Mouse (Mus musculus) embryonic facial prominence, embryonic 12.5 days (tissue): ENCODE data around the gene Fem1b. TPM values are rescaled to one million over a fixed set of nuclear protein-coding genes. Genes with fewer than 3 reads are reported as not detected.
"Not testable (repeated sequence)": the region's sequence is repeated elsewhere in the genome, so short reads cannot be mapped to it uniquely, and the experiment has no call there.

ENCODE experiments used
- ATAC-seq: fragments of 200-750 bp; cut with Nextera tagmentation; 2 replicates; pipeline ENCODE4 v1.8.0; 2017; ENCODE audit not compliant: insufficient number of reproducible peaks, insufficient read depth, low FRiP score, low TSS enrichment
- H3K27ac ChIP-seq: fragments of 300-500 bp; sonication (generic); 2 replicates; pipeline ENCODE4 v1.5.1; 2016; ENCODE audit warnings: mild to moderate bottlenecking
- H3K27me3 ChIP-seq: fragments of 300-500 bp; sonication (generic); 2 replicates; pipeline ENCODE4 v1.6.1; 2016; ENCODE audit warnings: mild to moderate bottlenecking, moderate library complexity
- H3K36me3 ChIP-seq: fragments of 300-500 bp; sonication (generic); 2 replicates; pipeline ENCODE4 v1.6.1; 2016; ENCODE audit warnings: mild to moderate bottlenecking
- H3K4me1 ChIP-seq: fragments of 300-500 bp; sonication (generic); 2 replicates; pipeline ENCODE4 v1.6.1; 2016
- H3K4me2 ChIP-seq: fragments of 300-500 bp; sonication (generic); replicated peaks from 2 replicates; pipeline ENCODE4 v1.6.1; 2016; ENCODE audit warnings: mild to moderate bottlenecking, moderate library complexity
- H3K4me3 ChIP-seq: fragments of 300-500 bp; sonication (generic); 2 replicates; pipeline ENCODE4 v1.5.1; 2016; ENCODE audit warnings: mild to moderate bottlenecking
- H3K9ac ChIP-seq: fragments of 300-500 bp; sonication (generic); 2 replicates; pipeline ENCODE4 v1.6.1; 2016; ENCODE audit warnings: mild to moderate bottlenecking, moderate library complexity
- H3K9me3 ChIP-seq: fragments of 300-500 bp; sonication (generic); 2 replicates; pipeline ENCODE4 v1.6.1; 2016; ENCODE audit warnings: mild to moderate bottlenecking, moderate library complexity
- WGBS: fragments of 180-500 bp; shearing (Covaris S2); methylation state at CpG from one replicate; pipeline ENCODE4 v1.1.7; 2016; 5-methylcytosine and 5-hydroxymethylcytosine counted together
- polyA plus RNA-seq: library from polyadenylated mRNA; unstranded; fragments of >200 nt; fragmentation: Nextera tagmentation; extraction: Ambion mirVana; gene quantifications from 2 replicates; pipeline ENCODE4 v1.2.1, GENCODE M21; 2016

Fem1b gene
- polyA plus RNA-seq, 1 experiment from 2014 or later, result 30.6 TPM

DNA sequence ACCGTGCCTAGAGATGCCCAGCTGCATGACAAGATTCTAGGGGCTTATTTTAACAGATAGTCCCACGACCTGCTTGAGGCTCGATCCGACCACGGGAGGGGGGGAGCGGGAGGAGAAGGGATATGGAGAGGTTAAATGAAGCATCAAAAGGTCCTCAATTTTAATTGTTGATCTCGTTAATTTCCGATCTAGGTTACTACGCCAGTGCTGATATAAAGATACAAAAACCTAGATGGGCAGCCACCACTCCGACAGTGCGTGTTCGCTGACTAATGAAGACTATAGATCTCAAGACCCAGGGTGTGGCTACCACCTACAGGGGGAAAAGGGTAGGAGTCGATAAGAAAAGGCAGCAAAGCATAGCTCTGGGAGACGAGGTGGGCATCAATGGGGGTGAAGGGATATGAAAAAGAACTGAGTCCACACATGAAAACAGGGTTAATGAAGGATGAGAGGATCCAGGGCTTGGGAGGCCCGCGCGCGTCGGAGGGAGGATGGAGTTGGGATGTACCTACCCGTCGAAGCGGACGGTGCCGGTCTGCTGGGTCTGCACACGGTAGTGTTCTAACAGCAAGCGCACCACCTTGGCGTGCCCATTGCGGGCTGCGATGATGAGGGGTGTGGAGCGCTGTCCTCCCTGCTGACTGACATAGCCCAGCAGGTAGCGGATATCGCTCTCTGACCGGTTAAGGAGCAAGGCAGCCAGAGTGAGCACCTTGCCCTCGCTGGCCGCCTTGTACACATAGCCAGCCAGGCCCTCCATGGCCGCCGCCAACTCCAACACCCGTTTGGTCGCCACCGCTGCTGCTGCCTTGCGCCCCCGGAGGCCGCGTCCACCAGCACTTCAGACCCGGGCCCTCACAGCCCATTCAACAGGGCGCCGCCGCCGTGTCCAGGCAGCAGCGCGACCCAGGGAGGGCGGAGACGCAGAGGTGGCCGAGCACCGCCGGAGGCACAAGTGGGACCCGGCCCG, 905 bp downstream of the Fem1b start:
- peaks cover 16% of the 10 kb centered on the region for H3K4me1 ChIP-seq
- H3K27ac ChIP-seq, result peak overlapping the region; percentile 96
- peak; percentile 69 for ATAC-seq
- peak overlapping the region; percentile 95 for H3K9ac ChIP-seq
- H3K4me3 ChIP-seq, result peak overlapping the region; percentile 99
- no peaks in the 10 kb centered on the region for H3K36me3 ChIP-seq
- no peaks in the 10 kb centered on the region for H3K9me3 ChIP-seq
- H3K27me3 ChIP-seq, result no peaks in the 10 kb centered on the region
- H3K4me2 ChIP-seq, result peak overlapping the region; percentile 94
- under 1% methylated on average over 58 of the region's 58 CpGs for WGBS

DNA sequence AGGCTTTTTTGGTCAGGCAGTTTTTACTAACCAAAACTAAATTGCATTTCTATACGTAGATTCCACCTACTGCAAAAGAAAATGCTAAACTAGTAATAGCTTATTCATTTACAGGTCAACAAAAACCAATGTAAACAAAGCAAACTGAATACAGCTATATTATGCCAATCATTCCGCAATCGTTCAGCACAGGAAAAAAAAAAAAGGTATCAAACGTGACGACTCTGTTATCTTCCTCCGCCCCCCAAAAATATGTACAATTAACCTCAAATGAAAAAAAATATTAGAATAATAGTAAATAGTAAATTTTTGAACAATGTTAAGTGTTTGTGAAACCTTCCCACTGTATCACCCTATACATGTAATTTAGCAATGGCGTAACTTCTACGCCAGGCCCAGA, 1.6 kb downstream of the Fem1b start:
- WGBS, result 20% methylated on average over 8 of the region's 8 CpGs
- H3K4me2 ChIP-seq, result peak overlapping the region; percentile 94
- no peaks in the 10 kb centered on the region for H3K36me3 ChIP-seq
- H3K27ac ChIP-seq, result no peak overlapping the region
- H3K27me3 ChIP-seq, result no peaks in the 10 kb centered on the region
- peaks cover 16% of the 10 kb centered on the region for H3K4me1 ChIP-seq
- ATAC-seq, result no peak
- peak overlapping the region; percentile 95 for H3K9ac ChIP-seq
- H3K4me3 ChIP-seq, result peak overlapping the region; percentile 99
- no peaks in the 10 kb centered on the region for H3K9me3 ChIP-seq

DNA sequence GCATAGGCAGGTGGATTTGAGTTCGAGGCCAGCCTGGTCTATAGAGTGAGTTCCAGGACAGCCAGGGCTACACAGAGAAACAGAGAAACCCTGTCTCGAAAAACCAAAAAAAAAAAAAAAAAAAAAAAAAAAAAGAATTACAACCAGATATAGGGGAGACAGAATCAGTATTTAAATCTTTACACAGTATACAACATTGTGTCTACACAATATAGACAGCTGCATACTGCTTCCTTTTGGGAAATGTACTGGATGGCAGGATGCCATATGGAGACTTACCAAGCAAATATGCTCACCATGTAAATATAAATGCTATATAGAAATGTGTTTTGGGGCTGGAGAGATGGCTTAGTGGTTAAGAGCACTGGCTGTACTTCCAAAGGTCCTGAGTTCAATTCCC, 12.5 kb downstream of the Fem1b start:
- H3K36me3 ChIP-seq, result peaks cover 36% of the 10 kb centered on the region
- H3K27ac ChIP-seq, H3K9ac ChIP-seq, H3K4me2 ChIP-seq, ATAC-seq, H3K27me3 ChIP-seq, H3K4me1 ChIP-seq, H3K4me3 ChIP-seq, H3K9me3 ChIP-seq: not testable (repeated sequence)
- WGBS, result 87% methylated on average over 2 of the region's 2 CpGs

DNA sequence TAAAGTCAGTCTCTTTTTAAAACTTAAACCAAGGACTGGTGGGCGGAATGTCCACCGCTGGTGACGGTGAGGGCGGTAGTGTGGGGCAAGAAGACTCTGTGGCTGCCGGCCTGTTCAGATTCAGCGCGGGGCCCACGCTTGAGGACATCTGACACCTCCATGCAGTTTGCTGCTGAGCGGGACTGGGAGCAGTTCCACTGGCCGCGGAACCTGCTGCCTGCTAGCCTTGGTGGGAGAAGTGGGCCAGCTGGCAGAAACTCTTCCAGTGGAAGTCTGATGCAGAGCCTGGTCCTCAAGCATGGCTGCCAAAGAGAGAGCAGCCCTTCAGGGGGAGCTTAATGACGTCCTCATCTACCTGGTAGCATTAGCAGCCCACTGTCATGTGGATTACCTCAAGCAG, 21.9 kb downstream of the Fem1b start:
- H3K27me3 ChIP-seq, result no peaks in the 10 kb centered on the region
- no peak overlapping the region for H3K4me3 ChIP-seq
- 0 out of 2 replicates have a peak, but pooled peaks cover 13% of the 10 kb centered on the region for H3K36me3 ChIP-seq
- H3K9ac ChIP-seq, result no peak overlapping the region
- no peak for ATAC-seq
- H3K4me2 ChIP-seq, result no peak overlapping the region
- 92% methylated on average over 12 of the region's 12 CpGs for WGBS
- H3K27ac ChIP-seq, result no peak overlapping the region
- no peaks in the 10 kb centered on the region for H3K4me1 ChIP-seq
- no peaks in the 10 kb centered on the region for H3K9me3 ChIP-seq

DNA sequence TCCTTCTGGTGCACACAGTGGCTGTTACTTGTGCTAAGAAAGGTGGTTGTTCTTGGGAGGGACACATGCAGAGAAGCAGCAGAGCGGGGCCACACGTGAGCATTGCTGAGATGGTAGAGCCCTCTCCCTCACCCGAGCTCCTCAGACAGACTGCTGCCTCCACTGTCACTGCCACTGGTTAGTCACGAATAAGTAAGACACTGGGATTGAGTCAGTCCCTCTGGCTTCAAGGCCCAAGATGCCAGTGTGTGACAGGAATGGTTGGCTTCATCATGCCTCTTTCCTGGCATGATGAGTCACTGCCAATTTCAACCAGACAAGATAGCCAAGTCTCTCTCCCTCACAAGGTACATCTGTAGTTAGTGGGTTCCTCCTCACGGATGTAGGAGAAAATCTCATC, 25.0 kb downstream of the Fem1b start:
- no peak overlapping the region for H3K4me2 ChIP-seq
- WGBS, result 74% methylated on average over 5 of the region's 5 CpGs
- H3K4me1 ChIP-seq, result peaks cover 8% of the 10 kb centered on the region; the same call in 1 of the 2 replicates
- ATAC-seq, result no peak
- H3K27me3 ChIP-seq, result no peaks in the 10 kb centered on the region
- H3K27ac ChIP-seq, result no peak overlapping the region
- no peaks in the 10 kb centered on the region for H3K36me3 ChIP-seq
- no peaks in the 10 kb centered on the region for H3K9me3 ChIP-seq
- no peak overlapping the region for H3K4me3 ChIP-seq
- no peak overlapping the region for H3K9ac ChIP-seq

DNA sequence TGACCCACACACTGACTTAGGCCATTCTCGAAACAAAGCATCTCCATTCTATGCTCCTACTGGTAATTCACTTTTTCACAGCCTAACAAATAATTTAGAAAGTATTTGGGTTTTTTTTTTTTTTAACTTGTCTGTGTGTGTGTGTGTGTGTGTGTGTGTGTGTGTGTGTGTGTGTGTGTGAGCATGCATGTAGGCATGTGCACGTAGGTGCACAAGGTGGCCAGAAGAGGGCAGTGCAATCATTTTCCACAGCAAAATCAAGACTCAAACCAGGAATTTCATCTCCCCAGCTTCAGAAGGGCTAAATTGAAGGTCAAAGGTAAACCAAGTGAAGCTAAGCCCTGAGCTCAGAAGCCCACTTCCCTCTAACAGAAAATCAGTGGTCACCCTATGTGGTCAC, 27.5 kb downstream of the Fem1b start:
- H3K4me1 ChIP-seq, result peaks cover 8% of the 10 kb centered on the region; the same call in 1 of the 2 replicates
- H3K27me3 ChIP-seq, result no peaks in the 10 kb centered on the region
- no peak overlapping the region for H3K27ac ChIP-seq
- no peak overlapping the region for H3K9ac ChIP-seq
- H3K4me3 ChIP-seq, result no peak overlapping the region
- ATAC-seq, result no peak
- H3K36me3 ChIP-seq, result no peaks in the 10 kb centered on the region
- 93% methylated on average over 2 of the region's 2 CpGs for WGBS
- H3K9me3 ChIP-seq, result no peaks in the 10 kb centered on the region
- H3K4me2 ChIP-seq, result no peak overlapping the region

DNA sequence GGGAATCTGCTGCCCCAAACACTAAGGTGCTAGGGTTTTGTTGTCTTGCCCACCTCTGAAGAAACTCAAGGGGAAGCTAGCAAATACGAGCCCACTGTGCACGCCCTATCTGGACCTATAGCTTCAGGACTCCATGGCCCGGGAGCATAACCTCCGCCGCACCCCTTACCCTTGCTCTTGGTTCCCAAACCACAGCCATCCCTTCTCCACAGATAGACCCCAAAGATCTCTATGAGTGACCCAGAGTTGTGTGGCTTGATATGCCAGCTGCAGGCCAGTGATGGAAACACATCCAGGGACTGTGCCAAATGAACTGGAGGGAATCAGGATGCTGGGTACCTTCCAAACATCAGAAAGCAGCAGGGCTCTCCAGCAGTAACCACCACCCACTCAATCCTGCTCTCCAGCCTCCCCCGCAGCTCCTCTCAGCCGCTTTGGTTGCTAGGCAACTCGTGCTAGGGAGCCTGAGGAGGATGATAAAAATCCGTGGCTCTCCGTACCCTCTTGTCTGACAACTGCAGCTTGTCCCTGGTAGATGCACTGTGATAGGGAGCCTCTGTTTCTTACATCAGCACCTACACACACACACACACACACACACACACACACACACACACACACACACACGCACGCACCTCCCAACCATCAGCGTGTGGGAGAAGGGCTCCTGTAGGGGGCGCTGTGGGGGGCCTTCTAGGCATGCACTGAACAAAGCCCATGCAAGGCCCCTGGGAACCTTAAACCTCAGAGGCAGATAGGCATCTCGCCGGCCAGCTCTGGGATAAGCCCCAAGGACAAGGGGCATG, 28.6 kb downstream of the Fem1b start:
- Histone ChIP-seq H3K27ac (no peak overlapping the region), H3K9me3 (no peaks in the 10 kb centered on the region), H3K4me3 (no peak overlapping the region), H3K27me3 (no peaks in the 10 kb centered on the region), H3K9ac (no peak overlapping the region), H3K4me1 (peaks cover 8% of the 10 kb centered on the region; the same call in 1 of the 2 replicates), H3K4me2 (no peak overlapping the region), H3K36me3 (no peaks in the 10 kb centered on the region)
- ATAC-seq, result no peak
- 39% methylated on average over 16 of the region's 16 CpGs for WGBS

DNA sequence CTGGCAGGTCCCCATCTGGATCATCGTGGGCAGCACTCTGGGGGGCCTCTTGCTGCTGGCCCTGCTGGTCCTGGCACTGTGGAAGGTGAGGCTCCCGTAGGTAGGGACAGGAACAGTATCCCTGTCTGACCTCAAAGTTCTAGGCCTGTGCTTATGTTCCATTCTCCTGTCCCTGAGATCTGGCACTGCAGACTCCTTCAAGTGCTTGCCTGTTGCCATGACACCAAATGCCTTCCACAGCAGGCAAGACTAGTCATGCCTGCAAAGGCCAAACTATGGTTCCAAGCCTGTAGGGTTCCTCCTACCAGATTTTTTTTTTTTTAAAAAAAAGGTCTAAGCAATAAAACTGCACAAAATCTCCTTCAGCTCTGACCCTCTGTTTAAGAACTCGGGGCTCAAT, 29.8 kb downstream of the Fem1b start:
- no peak overlapping the region for H3K27ac ChIP-seq
- no peaks in the 10 kb centered on the region for H3K27me3 ChIP-seq
- H3K4me1 ChIP-seq, result peaks cover 8% of the 10 kb centered on the region; the same call in 1 of the 2 replicates
- no peak overlapping the region for H3K4me3 ChIP-seq
- no peaks in the 10 kb centered on the region for H3K36me3 ChIP-seq
- H3K9me3 ChIP-seq, result no peaks in the 10 kb centered on the region
- no peak overlapping the region for H3K9ac ChIP-seq
- WGBS, result 67% methylated on average over 3 of the region's 3 CpGs
- ATAC-seq, result no peak
- H3K4me2 ChIP-seq, result no peak overlapping the region

DNA sequence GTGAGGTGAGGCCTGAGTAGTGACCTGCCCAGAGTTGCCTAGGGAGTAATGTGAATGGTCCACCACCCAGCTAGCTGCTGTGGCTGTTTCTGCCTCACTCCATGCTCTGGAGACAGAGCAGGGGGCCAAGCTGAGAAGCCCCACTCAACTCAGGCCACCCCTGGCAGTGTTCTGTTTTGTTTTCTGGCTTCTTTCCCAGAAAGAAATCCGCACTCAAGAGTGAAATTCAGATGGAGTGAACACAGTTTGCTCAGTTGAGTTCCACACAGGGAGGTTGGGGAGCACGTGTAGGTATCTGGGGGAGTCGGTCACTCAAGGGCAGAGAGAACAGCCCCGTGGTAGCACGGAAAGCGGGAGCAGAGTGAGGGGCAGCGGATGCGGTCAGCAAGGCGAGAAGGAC, 33.0 kb downstream of the Fem1b start:
- Histone ChIP-seq H3K4me3 (no peak overlapping the region), H3K27me3 (no peaks in the 10 kb centered on the region), H3K9ac (no peak overlapping the region), H3K4me1 (peaks cover 8% of the 10 kb centered on the region; the same call in 1 of the 2 replicates), H3K9me3 (no peaks in the 10 kb centered on the region), H3K36me3 (no peaks in the 10 kb centered on the region), H3K27ac (no peak overlapping the region), H3K4me2 (no peak overlapping the region)
- WGBS, result 89% methylated on average over 9 of the region's 9 CpGs
- ATAC-seq, result no peak

DNA sequence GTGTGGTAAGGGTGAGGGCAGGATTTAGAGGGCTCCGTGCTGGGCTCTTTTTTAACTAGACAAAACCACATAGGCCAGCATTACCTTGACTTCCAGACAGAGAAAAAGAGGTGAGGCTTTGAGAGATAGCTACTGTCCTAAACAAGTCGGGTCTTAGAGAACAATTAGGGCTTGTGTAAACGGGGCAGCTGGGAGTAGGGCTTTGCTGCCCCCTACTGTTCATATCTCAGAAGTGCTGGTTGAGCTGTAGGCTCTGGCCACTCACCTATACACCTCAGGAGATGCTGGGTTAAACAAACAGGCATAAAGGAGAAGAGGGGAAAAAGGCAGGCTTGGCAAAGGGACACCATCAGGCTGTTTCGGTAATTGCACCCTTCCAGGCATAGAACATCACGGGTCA, 34.3 kb downstream of the Fem1b start:
- WGBS, result 6% methylated on average over 5 of the region's 5 CpGs
- H3K27me3 ChIP-seq, result no peaks in the 10 kb centered on the region
- H3K4me1 ChIP-seq, result no peaks in the 10 kb centered on the region
- no peak overlapping the region for H3K4me3 ChIP-seq
- no peaks in the 10 kb centered on the region for H3K36me3 ChIP-seq
- no peaks in the 10 kb centered on the region for H3K9me3 ChIP-seq
- peak; percentile 30; the same call in 1 of the 2 replicates for ATAC-seq
- no peak overlapping the region for H3K9ac ChIP-seq
- no peak overlapping the region for H3K27ac ChIP-seq
- no peak overlapping the region for H3K4me2 ChIP-seq

DNA sequence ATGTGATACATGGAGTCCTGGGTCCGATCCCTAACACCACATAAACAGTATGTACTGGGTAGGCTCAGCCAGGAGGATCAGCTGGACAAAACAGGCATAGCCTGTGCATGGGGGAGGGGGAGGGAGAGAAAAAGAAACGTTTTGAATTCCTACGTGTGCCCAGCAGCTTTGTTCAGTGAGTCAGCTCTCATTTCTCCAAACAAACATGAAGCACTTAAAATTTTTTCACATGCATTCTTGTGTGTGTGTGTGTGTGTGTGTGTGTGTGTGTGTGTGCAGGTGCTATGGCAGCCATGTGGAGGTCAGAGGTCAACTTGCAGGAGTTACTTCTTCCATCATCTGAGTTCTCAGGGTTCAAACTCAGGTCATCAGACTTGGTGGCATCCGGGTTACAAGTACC, 36.3 kb downstream of the Fem1b start:
- H3K9me3 ChIP-seq, result no peaks in the 10 kb centered on the region
- 38% methylated on average over 4 of the region's 4 CpGs for WGBS
- H3K4me3 ChIP-seq, result no peak overlapping the region
- ATAC-seq, result no peak
- no peak overlapping the region for H3K27ac ChIP-seq
- H3K36me3 ChIP-seq, result no peaks in the 10 kb centered on the region
- H3K4me2 ChIP-seq, result no peak overlapping the region
- no peaks in the 10 kb centered on the region for H3K4me1 ChIP-seq
- H3K9ac ChIP-seq, result no peak overlapping the region
- no peaks in the 10 kb centered on the region for H3K27me3 ChIP-seq
